Mouse (Mus musculus) urinary bladder, postnatal 10 days (tissue): ENCODE results near the gene Scgb1b18.
"Not testable (repeated sequence)": the region's sequence is repeated elsewhere in the genome, so short reads cannot be mapped to it uniquely, and the experiment has no call there.

Experiments
- DNase-seq: peaks from one replicate; pipeline ENCODE4 v3.0.0; 2022; ENCODE audit warnings: low spot score

Gene Scgb1b18

DNA sequence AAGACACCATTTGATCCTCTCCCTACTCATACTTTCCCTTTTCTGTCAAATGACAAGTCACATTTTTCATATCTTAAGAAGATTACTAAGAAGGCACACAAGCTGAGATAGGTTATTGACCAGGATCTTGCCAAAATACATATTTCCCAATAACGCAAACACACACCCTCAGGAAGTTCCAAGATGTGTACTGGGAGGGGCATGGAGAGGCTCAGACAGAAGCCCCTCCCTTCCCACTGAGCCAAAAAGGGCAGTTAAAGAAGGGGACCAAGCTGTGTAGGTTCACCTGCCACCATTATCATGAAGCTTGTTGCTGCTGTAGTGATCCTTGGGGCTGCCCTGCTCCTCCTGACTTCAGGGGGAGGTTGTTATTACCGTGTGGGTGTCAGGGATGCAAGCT, at the start of gene Scgb1b18:
Gene Scgb1b18, plus strand, starts transcription at position 301 of the 400 bp plus-strand sequence.
- not testable (repeated sequence) for DNase-seq

DNA sequence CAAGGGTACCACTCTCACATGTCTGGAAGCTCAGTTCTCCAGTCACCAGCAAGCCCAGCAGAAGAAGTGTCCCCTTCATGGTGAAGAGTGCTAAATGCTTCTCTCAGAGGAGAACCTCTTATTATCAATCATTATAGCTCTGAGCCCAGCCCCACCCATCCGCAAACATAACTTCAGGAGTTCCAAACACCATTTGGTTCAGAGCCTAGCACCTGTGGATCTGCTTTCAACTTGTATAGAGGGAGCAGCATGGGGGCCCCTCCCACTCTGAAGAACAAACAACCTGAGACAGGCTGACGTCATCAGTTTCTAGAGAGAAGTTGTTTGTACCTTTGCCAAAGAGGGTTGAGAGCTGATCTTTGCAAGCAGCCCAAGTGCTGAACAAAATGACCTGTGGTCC, 11.6 kb upstream of the Scgb1b18 start, which contains the start of gene Scgb2b18:
Gene Scgb2b18, minus strand, starts transcription at position 101 of the 400 bp plus-strand sequence.
- not testable (repeated sequence) for DNase-seq
